ENCODE assay signal across 9 mouse cellular contexts in genomic region chr1:184730453-184731013, GRCm38 (mm10). TPM values are rescaled to one million over a fixed set of nuclear protein-coding genes. Genes with fewer than 3 reads are reported as not detected.
DNase-seq lines count a peak whose midpoint lies in the region; ATAC-seq and TF ChIP-seq lines count a peak whose summit lies in the region.
"Had no signal": no experiment of that assay in that cellular context is flagged by ENCODE, and none has a peak within 500 bp of the region (broad histone marks: within the 10 kb centered on the region; RNA-seq: fewer than 3 reads in every experiment).

No protein-coding gene starts in this region.

- TF ChIP-seq POLR2A in heart, adult 2 months (IDR thresholded peaks at IDR 0.05; ENCODE audit: insufficient read depth, low read depth, low read length): no peak

- peaks cover 11% of the 10 kb centered on the region for H3K36me3 ChIP-seq in heart, adult 2 months (ENCODE audit: control insufficient read depth, insufficient read depth, low read length)
- H3K36me3 ChIP-seq in midbrain, embryonic 10.5 days: no peaks in the 10 kb centered on the region
- no peaks in the 10 kb centered on the region for H3K36me3 ChIP-seq in midbrain, embryonic 14.5 days (ENCODE audit: control insufficient read depth, insufficient read depth, low read length)
- no peaks in the 10 kb centered on the region for H3K36me3 ChIP-seq in limb, embryonic 10.5 days
- H3K36me3 ChIP-seq in stomach, embryonic 14.5 days (ENCODE audit: control insufficient read depth, insufficient read depth, low read length): no peaks in the 10 kb centered on the region
- H3K36me3 ChIP-seq: midbrain, embryonic 15.5 days had no signal

- peak in 1 of 2 experiments; percentile 50 for DNase-seq in heart, adult 2 months
- no peak for DNase-seq in heart, postnatal 10 days
- peak; percentile 55 for DNase-seq in midbrain, embryonic 10.5 days (ENCODE audit: low spot score)
- no peak for DNase-seq in midbrain, embryonic 14.5 days
- peak; percentile 69 for DNase-seq in limb, embryonic 10.5 days (ENCODE audit: low spot score)
- no peak for DNase-seq in left cerebral cortex, adult 2 months (ENCODE audit: extremely low spot score in 1 of 2, low spot score in 2 of 2)

- H3K27ac ChIP-seq in heart, adult 2 months: peak overlapping the region; percentile 90
- H3K27ac ChIP-seq in midbrain, embryonic 10.5 days (replicated peaks): no peak overlapping the region
- H3K27ac ChIP-seq in midbrain, embryonic 14.5 days (replicated peaks; ENCODE audit: low read depth, low read length): no peak overlapping the region
- H3K27ac ChIP-seq in limb, embryonic 10.5 days: no peak overlapping the region
- no peak overlapping the region for H3K27ac ChIP-seq in stomach, embryonic 14.5 days (ENCODE audit: low read length)
- H3K27ac ChIP-seq in left cerebral cortex, adult 2 months: no peak overlapping the region
- H3K27ac ChIP-seq: midbrain, embryonic 15.5 days had no signal

- TF ChIP-seq EP300 in heart, adult 2 months (IDR thresholded peaks at IDR 0.05; ENCODE audit: insufficient read depth, low read depth, low read length): no peak

- ATAC-seq in midbrain, embryonic 14.5 days (ENCODE audit: low FRiP score, low TSS enrichment): no peak
- no peak for ATAC-seq in stomach, embryonic 14.5 days (ENCODE audit: insufficient number of reproducible peaks, insufficient read depth, low FRiP score, low read depth)
- no peak for ATAC-seq in activated CD4-positive, CD25-positive, alpha-beta regulatory T cell, adult 4 months
- ATAC-seq: midbrain, embryonic 15.5 days had no signal

- intact Hi-C loops in heart, adult 2 months (cut with DNase I): loop anchor here (10.0 kb wide), 1 partner anchor 696 kb away; the partner anchor contains the start of gene 1700056E22Rik
- intact Hi-C loops in heart, postnatal 10 days (cut with DNase I): loop anchor here (5.0 kb wide), 1 partner anchor 693 kb away; no protein-coding TSS in a partner anchor
- intact Hi-C loops in left cerebral cortex, adult 2 months (cut with DNase I): no loop called here

- no peaks in the 10 kb centered on the region for H3K9me3 ChIP-seq in midbrain, embryonic 10.5 days (replicated peaks)
- H3K9me3 ChIP-seq in midbrain, embryonic 14.5 days (ENCODE audit: control insufficient read depth, low read length): no peaks in the 10 kb centered on the region
- no peaks in the 10 kb centered on the region for H3K9me3 ChIP-seq in limb, embryonic 10.5 days (replicated peaks)
- H3K9me3 ChIP-seq in stomach, embryonic 14.5 days (ENCODE audit: control insufficient read depth, low read depth, low read length): no peaks in the 10 kb centered on the region
- H3K9me3 ChIP-seq: midbrain, embryonic 15.5 days had no signal

- H3K4me1 ChIP-seq in heart, adult 2 months (ENCODE audit: control insufficient read depth, insufficient read depth, low read length): peaks cover 5% of the 10 kb centered on the region; the same call in 1 of the 2 replicates
- H3K4me1 ChIP-seq in midbrain, embryonic 10.5 days: peaks cover 36% of the 10 kb centered on the region
- peaks cover 17% of the 10 kb centered on the region for H3K4me1 ChIP-seq in midbrain, embryonic 14.5 days (ENCODE audit: control insufficient read depth, insufficient read depth, low read length)
- peaks cover 34% of the 10 kb centered on the region for H3K4me1 ChIP-seq in limb, embryonic 10.5 days
- peaks cover 10% of the 10 kb centered on the region for H3K4me1 ChIP-seq in stomach, embryonic 14.5 days (ENCODE audit: control insufficient read depth, insufficient read depth, low read length)

- 25% methylated on average over 12 of the region's 12 CpGs for WGBS in heart, adult 2 months
- 1% methylated on average over 12 of the region's 12 CpGs for WGBS in midbrain, embryonic 10.5 days
- WGBS in midbrain, embryonic 14.5 days: 2% methylated on average over 12 of the region's 12 CpGs
- WGBS in limb, embryonic 10.5 days: 1% methylated on average over 12 of the region's 12 CpGs
- 14% methylated on average over 12 of the region's 12 CpGs for WGBS in stomach, embryonic 14.5 days

- H3K79me2 ChIP-seq in heart, adult 2 months (replicated peaks; ENCODE audit: control insufficient read depth, insufficient read depth, low read length): no peaks in the 10 kb centered on the region

- TF ChIP-seq CTCF in heart, adult 2 months (IDR thresholded peaks at IDR 0.05): no peak
- no peak for TF ChIP-seq CTCF in left cerebral cortex, adult 2 months (IDR thresholded peaks at IDR 0.05)

- no peaks in the 10 kb centered on the region; the same call in 1 of the 2 replicates for H3K27me3 ChIP-seq in heart, adult 2 months (ENCODE audit: control insufficient read depth, insufficient read depth, low read length)
- peaks cover 98% of the 10 kb centered on the region for H3K27me3 ChIP-seq in midbrain, embryonic 10.5 days (ENCODE audit: low read depth, poor library complexity, severe bottlenecking)
- H3K27me3 ChIP-seq in midbrain, embryonic 14.5 days (ENCODE audit: control insufficient read depth, insufficient read depth, low read length): peaks cover 88% of the 10 kb centered on the region
- peaks cover 97% of the 10 kb centered on the region for H3K27me3 ChIP-seq in limb, embryonic 10.5 days (ENCODE audit: low read depth, poor library complexity, severe bottlenecking)
- peaks cover 55% of the 10 kb centered on the region for H3K27me3 ChIP-seq in stomach, embryonic 14.5 days (ENCODE audit: control insufficient read depth, insufficient read depth, low read length)

- H3K9ac ChIP-seq in heart, adult 2 months (ENCODE audit: low read depth, low read length): peak overlapping the region; percentile 47
- H3K9ac ChIP-seq in midbrain, embryonic 14.5 days (replicated peaks; ENCODE audit: low read length): no peak overlapping the region
- peak overlapping the region; percentile 28; the same call in 1 of the 2 replicates for H3K9ac ChIP-seq in stomach, embryonic 14.5 days (replicated peaks; ENCODE audit: low read depth, low read length)
- H3K9ac ChIP-seq: midbrain, embryonic 15.5 days had no signal

- peak overlapping the region; percentile 95 for H3K4me3 ChIP-seq in heart, adult 2 months
- H3K4me3 ChIP-seq in midbrain, embryonic 10.5 days: peak overlapping the region; percentile 31
- no peak overlapping the region for H3K4me3 ChIP-seq in midbrain, embryonic 14.5 days (replicated peaks; ENCODE audit: low read depth, low read length)
- H3K4me3 ChIP-seq in limb, embryonic 10.5 days: peak overlapping the region; percentile 72
- H3K4me3 ChIP-seq in stomach, embryonic 14.5 days (ENCODE audit: low read depth, low read length): peak overlapping the region; percentile 57
- no peak overlapping the region for H3K4me3 ChIP-seq in left cerebral cortex, adult 2 months
- H3K4me3 ChIP-seq: midbrain, embryonic 15.5 days had no signal

- no peak overlapping the region for H3K4me2 ChIP-seq in midbrain, embryonic 14.5 days (ENCODE audit: low read length)
- H3K4me2 ChIP-seq in stomach, embryonic 14.5 days (replicated peaks; ENCODE audit: low read depth, low read length): 0 out of 2 replicates have a peak overlapping the region, but pooled peaks have one; percentile 28
- H3K4me2 ChIP-seq: midbrain, embryonic 15.5 days had no signal

RNA-seq across cellular contexts. Expression of gene Hlx, which starts 1.9 kb away (rescaled TPM):
- total RNA-seq in heart, adult 2 months (2021): 10 to 100 TPM in 1 of 2 experiments, 1 to 10 TPM in 1; 7.6 to 10.8 TPM
- 8.8 and 11.4 TPM in 2 replicates for polyA plus RNA-seq in heart, adult 2 months (2012; rRNA removed)
- total RNA-seq in heart, postnatal 10 days (2021): 10 to 100 TPM; 23.2 to 27.1 TPM
- polyA plus RNA-seq in midbrain, embryonic 10.5 days (2016; fragmentation: Nextera tagmentation; extraction: Ambion mirVana): 2.5 and 4.8 TPM in 2 replicates
- polyA plus RNA-seq in midbrain, embryonic 14.5 days (2014; fragmentation: Nextera tagmentation; extraction: Ambion mirVana): 0.35 and 1.2 TPM in 2 replicates
- polyA plus RNA-seq in limb, embryonic 10.5 days (2016; fragmentation: Nextera tagmentation; extraction: Ambion mirVana): 7.2 and 9.5 TPM in 2 replicates
- 10.8 and 12.7 TPM in 2 replicates for polyA plus RNA-seq in stomach, embryonic 14.5 days (2014; fragmentation: Nextera tagmentation; extraction: Ambion mirVana)
- total RNA-seq in left cerebral cortex, adult 2 months (2021): under 1 TPM; 0.30 to 0.84 TPM
- polyA plus RNA-seq in activated CD4-positive, CD25-positive, alpha-beta regulatory T cell, adult 4 months (2017; shearing (Covaris generic)): not detected

Comparison
In these comparisons a context has a peak if more than half of its experiments do, and no peak if none do; other contexts are left out.
1. DNase-seq: peak in midbrain, embryonic 10.5 days (single experiment) and limb, embryonic 10.5 days (single experiment); none in heart, postnatal 10 days (0 of 2), midbrain, embryonic 14.5 days (single experiment) and left cerebral cortex, adult 2 months (0 of 2).
2. H3K4me3 ChIP-seq: peak in heart, adult 2 months (single experiment), midbrain, embryonic 10.5 days (single experiment), limb, embryonic 10.5 days (single experiment) and stomach, embryonic 14.5 days (single experiment); none in midbrain, embryonic 14.5 days (single experiment) and left cerebral cortex, adult 2 months (single experiment).